Mouse (Mus musculus): ENCODE measurements around the gene Nanog.
A peak's percentile ranks its signal among the peaks of the same experiment; 100 is the strongest.
"Not testable (repeated sequence)": the region's sequence is repeated elsewhere in the genome, so short reads cannot be mapped to it uniquely, and the experiment has no call there.

The Nanog gene

DNA sequence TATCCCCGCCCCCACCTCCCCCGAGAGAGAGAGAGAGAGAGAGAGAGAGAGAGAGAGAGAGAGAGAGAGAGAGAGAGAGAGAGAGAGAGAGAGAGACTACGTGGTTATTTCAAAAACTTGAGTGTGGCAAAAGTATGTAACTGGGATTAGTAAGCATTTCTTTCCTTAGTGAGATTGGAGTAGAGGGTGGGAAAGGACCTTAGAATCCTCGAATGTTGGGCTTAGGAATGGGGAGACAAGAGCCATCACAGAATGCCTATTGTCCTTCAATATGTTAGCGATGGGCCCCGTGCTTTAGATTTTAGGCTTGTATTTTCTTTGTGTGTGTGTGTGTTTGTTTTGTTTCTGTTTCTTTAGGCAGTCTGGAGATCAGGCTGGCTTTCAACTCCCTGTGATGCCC, 4.0 kb upstream of the Nanog start:
- DNase-seq (ENCODE audit: low read depth): no peak

DNA sequence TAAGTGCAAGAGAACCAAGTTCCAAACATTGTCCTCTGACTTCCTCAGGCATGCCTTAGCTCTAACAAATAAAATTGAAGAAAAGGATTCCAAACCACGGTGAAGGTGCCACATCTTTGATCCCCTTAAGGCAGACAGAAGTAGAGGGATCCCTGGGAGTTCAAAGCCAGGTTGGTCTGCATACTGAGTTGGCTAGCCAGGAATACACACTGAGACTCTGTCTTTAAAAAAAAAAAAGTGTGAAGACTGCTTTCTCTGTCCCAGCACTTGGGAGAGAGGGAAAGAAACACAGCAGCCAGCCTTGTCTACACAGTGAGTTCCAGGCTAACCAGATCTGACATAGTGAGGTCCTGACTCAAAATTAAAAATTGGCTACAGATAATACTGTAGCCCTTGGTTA, 3.6 kb upstream of the Nanog start:
- DNase-seq (ENCODE audit: low read depth): no peak

DNA sequence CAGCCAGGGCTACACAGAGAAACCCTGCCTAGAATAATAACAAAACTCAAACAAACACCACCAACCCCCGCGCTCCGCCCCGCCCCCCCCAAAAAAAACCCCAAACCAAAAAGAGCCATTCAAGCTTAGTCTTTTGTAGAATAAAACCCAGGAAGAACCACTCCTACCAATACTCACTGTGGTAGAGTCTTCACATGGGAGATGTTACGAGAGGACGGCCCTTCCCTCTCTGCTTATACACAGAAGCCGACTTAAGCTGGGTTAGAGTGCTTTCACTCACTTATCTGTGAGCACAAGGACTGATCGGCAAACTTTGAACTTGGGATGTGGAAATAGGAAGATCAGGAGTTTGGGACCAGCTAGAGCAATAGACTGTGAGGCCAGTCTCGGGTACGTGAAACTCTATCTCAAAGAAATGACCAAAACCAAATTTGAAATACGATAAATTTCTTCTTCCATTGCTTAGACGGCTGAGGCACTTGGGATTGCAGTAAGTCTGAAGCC, 900 bp upstream of the Nanog start:
- no peak for DNase-seq (ENCODE audit: low read depth)

DNA sequence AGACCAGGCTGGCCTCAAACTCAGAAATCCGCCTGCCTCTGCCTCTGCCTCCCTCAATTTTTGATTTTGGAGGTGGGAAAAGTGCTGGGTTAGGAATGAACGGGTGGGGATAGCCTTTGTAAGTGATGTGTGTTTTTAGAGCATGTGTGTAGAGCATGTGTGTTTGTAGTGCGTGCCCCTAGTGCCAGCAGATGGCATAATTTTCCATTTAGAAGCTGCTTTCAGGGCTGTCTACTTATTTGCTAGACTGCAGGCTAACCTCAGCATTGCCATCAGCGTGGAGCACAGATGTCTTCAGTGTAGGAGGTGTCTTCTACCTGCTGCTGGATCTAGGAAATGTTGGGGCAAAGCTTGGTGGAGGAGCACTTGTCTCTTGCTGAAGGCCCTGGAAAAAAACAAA, 1.5 kb downstream of the Nanog start:
- DNase-seq (ENCODE audit: low read depth): no peak

DNA sequence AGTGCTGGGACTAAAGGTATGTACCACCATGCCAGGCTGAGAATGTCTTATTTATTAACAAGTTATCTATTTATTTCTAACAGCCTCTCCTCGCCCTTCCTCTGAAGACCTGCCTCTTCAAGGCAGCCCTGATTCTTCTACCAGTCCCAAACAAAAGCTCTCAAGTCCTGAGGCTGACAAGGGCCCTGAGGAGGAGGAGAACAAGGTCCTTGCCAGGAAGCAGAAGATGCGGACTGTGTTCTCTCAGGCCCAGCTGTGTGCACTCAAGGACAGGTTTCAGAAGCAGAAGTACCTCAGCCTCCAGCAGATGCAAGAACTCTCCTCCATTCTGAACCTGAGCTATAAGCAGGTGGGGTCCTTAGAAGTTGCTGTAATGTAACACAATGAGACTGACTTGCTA, 4.2 kb downstream of the Nanog start:
- DNase-seq (ENCODE audit: low read depth): no peak

DNA sequence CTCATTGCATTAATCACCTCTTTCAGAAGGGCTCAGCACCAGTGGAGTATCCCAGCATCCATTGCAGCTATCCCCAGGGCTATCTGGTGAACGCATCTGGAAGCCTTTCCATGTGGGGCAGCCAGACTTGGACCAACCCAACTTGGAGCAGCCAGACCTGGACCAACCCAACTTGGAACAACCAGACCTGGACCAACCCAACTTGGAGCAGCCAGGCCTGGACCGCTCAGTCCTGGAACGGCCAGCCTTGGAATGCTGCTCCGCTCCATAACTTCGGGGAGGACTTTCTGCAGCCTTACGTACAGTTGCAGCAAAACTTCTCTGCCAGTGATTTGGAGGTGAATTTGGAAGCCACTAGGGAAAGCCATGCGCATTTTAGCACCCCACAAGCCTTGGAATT, 5.8 kb downstream of the Nanog start:
- not testable (repeated sequence) for DNase-seq (ENCODE audit: low read depth)

DNA sequence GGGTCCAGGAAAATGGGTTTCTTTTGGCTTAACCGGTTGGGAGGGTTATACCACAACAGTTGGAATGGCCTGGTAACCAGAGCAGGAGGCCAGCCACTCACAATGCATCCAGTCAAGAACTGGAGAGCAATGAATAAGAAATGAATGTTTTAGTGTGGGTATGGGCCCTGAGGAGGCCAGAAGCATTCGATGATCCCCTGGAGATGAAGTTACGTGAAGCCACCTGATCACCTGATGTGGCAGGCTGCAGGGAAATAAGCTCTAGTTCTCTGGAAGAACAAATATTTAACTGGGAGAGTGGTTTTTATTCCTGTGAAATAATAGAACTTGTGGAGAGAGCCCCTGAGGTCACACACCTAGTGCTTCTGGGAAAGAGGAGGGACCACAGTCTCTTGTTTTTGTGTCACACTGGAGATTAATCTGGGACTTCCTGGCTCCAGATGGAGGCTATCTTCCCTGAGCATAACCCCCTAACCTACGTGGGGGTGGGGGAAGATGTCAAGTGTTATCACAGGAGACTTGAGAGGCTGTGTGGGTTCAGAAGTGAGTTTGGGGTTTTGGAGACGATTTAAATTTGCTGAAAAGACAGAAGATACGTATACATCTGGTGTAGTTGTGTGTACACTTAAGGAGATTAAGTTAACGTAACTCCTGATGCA, 7.5 kb downstream of the Nanog start:
- no peak for DNase-seq (ENCODE audit: low read depth)

DNA sequence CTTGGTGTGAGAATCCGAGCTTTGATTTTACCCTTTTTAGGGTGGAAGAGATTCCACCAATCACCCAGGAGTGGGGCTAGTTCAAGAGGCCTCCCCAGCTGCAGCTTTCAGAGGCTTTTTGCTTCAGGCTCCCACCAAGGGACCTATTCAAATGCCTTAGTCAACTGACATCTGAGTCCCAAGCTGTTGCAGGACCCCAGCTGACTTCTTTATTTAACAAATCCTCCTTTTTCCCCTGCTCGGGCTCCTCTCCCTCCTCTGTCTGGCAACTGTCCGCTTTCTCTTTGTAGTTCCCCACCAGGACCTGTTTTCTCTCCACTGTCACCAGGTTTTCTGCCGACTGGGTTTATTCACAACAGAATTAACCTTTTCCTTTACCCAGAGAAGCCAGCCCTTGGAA, 8.6 kb downstream of the Nanog start:
- DNase-seq (ENCODE audit: low read depth): no peak

DNA sequence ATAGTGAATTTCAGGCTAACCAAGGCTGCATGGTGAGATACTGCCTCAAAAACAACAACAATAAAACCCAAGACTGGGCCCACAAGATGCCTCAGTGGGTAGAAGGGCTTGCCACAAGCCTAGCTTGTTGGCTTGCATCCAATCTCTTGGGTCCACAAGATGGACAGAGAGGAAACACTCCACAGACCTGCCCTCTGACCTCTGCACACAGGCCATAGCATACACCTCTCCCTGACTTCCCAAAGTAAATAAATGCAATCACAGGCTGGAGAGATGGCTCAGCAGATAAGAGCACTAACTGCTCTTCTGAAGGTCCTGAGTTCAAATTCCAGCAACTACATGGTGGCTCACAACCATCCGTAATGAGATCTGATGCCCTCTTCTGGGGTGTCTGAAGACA, 10.9 kb downstream of the Nanog start:
- not testable (repeated sequence) for DNase-seq (ENCODE audit: low read depth)

DNA sequence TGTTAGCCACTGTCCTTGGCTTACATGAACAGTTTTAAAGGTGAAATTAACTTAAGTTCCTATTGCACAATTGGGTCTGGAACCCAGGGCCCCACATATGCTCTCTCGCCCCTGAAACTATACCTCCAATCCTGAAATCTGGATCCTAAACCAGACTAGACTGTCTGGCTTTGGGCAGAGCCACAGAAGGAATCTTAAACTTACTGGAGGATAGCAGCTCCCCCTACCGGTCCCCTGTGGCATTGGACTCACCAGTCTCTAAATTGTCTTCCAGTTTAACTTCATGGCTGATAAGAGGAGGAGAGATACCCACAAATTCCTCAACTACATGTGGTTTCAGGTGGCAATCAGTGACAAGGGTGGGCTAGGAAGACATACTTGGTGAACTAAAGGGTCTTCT, 12.7 kb downstream of the Nanog start:
- DNase-seq (ENCODE audit: low read depth): no peak

DNA sequence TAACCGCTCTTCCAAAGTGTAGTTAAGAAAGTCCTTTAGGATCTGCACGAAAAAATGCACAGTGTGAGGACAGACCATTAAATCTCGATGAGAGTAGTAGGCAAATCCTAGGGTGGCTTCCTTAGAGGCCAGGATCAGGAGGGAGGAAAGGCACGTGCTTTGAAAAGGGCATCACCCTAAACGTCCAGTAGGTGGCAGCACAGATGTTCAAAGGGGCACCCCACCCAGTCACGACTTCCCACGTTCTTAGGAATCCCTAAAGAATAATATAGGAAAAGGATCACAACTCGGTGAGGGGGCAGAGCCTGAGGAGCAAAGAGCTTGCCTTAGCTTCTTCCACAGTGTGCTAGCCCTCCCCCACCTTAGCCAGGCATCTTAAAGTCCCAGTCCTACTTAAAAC, 32.7 kb downstream of the Nanog start:
- DNase-seq (ENCODE audit: low read depth): peak; percentile 26

DNA sequence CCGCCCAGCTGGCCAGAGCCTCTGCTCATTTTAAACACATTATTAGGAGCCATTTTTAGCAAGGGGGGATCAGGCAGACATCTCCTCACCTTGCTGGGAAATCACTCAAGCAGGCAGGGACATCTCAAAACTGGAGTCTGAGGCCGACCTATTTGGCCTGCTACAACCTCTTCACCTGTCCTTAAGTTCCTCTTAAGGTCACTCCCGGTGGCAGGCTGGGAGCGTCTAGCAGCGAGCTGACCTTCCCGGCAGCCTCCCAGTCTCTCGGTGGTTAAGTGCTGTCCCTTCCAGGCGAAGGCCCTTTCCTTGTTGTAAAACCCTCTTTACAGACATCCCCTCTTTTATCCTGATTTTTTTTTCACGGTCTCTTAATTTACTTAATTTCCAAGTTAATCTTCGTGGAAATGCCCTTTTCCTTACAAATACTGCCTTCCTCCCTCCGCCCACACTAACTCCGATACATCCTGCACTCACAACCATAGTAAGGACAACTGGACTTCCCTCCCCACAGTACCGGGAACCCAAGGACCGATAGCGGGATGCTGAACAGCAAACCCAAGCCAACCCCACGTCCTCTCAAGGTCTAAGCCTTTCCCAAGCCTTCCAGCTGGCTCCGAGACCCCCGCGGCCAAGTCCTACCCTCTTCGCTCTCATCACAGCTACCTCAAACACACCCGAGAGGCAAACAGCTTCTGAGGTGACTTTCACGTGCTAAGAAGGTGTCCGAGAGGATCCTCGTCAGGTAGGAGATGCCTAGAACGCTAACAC, 34.4 kb downstream of the Nanog start:
- DNase-seq (ENCODE audit: low read depth): no peak

DNA sequence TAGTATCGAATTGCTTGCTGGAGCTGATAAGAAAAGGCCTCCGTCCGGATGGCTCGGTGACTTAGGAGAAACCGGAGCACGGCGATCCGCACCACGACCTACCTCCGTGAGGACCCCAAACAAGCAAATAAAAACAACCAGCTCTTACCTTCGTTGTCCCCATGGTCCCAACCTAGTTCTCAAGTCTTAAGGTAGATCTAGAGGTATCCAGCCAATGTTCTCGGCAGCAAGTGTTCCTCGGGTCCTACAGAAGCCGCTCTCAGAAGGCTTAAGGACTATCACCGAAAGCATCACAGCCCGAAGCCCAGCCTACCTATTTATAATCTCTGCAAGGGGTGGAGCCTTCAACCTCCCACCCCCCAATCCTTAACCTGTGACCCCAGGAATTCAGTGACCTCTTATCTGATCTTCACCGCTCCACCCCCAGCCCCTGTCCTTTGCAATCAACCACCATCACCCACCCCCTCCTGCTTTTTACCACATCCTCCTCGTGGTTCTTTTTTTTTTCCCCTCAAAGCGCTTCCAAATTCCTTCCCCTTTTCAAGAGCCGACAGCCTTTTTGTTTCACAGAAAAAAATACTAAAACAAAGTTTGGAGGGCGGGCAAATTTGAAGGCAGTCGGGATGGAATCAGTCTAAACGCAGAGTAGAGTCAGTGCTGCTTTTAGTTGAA, 35.1 kb downstream of the Nanog start:
- no peak for DNase-seq (ENCODE audit: low read depth)

DNA sequence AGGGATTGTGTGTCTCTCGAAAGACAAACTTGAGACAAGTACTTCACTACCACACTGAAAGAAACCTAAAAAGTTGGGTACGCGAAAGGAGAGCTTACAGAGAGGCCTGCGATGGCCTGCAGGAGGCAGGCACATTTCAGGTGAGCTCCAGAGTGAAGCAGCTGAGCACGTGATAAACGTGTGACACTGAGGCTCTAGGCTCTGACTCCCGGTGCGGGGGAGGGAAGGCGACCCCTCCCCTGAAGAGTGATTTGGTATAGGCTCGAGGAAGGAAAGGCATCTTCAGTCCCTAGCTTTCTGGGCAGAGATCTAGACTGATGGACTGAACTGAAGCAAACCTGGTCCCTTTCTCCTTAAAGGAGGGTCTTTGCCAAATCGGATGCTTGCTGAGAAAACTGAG, 36.1 kb downstream of the Nanog start:
- no peak for DNase-seq (ENCODE audit: low read depth)

DNA sequence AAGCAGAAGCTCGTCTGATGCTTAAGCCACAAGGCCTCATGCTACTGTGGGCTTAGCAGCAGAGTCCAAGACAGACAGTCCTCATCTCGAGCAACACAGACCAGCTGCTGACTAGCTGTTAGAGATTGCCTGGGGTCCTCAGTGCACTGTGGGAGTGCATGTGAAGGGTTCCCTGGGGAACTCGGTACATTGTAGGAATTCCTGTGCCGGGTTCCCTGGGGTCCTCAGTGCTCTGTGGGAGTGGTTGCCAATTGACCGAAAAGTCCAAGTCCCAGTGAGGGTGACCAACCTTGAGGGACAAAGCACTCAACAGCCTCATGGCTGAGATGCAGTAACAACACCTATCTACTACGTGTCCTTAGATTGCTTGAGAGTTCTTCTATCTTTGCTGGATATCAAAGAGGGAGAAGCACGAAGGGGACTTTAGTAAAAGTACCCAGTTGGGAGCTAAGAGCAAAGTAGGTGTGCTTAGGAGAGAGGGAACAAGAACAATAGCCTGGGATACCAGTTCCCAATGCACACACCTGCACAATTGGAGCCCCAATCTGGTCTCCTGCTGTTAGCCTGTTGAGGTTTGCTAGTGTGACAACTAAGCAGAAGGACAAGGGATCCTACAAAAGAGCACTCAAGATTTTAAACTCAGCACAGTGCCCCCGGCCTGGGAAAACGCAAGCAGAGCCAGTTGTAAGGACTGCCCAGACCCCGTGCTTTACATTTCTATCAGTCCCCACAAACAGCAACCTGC, 37.4 kb downstream of the Nanog start:
- no peak for DNase-seq (ENCODE audit: low read depth)

DNA sequence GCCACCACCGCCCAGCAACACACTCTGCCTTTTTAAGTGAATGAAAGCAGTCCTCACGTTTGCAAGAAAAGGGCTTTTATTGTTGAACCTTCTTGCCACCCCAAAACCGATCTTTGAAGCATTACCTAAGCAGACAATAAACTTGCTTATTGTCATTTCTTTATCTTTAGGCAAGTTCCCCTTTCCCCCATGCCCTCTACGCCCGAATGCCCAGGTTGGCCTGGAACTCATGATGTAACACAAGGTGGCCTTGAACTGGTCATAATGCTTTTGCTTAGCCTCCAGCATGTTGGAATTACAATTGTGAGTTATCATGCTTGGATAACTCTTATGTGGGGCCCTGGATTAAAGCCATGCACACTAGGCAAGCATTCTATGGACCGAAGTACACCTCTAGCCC, 43.3 kb downstream of the Nanog start:
- no peak for DNase-seq (ENCODE audit: low read depth)

DNA sequence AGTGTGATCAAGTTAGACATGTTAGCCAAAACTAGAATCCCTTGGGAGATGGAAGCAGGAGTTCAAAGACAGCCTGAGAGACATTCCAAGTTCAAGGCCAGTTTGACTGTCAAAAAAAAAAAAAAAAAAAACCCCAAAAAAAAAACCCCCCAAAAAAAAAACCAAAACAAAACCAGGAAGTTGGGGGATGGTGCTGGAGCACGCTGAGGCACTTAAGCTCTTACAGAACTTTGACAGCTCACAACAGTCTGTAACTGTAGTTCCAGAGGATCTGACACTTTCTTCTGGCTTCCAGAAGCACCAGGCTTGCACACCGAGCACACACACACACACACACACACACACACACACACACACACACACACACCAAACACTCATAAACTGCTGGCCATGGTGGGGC, 48.6 kb downstream of the Nanog start:
- no peak for DNase-seq (ENCODE audit: low read depth)

DNA sequence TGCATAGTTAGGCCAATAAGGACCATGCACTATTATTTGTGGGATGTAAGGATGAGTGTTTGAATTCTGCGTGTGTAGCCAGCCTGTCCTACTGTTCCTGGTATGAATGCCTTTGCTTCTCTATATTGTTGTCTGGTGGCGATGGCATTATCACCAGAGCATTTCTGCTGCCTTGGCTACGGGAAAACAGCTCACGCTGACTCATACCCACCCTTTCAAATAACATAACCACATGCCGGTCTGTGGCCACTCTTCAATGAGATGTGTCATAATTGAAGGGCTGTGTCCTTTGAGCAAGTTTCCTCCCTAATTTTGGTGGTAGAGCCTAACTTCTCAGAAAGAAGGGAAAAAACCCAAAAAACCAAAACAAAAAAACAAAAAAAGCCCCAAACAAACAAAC, 51.4 kb downstream of the Nanog start:
- DNase-seq (ENCODE audit: low read depth): peak; percentile 46

DNA sequence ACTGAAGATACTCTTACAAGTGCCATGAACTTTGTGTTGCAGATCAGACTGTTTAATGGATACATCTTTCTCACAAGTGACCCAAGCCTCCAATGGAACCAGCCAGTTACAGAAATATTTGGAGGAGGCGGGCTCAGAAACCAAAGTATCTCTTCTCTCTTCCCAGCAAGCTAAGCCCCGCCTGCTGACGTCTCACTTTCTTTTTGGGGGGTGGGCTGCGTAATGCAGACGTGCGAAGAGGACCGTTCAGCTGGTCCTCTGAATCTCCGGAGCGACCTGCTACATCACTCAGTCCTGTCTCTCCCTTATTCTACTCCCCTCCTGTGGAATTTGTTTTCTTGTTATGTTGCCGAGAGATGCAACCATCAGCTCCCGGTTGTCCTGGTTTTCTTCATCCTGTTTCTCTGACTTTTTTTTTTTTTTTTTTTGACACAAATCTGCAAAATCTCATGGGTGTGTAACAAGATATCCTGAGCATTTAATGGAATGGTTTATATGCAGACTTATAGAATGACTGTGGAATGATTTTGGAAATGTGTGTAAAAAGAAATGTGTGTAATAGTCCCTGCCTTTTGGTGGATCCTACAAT, 53.8 kb downstream of the Nanog start:
- DNase-seq (ENCODE audit: low read depth): no peak

DNA sequence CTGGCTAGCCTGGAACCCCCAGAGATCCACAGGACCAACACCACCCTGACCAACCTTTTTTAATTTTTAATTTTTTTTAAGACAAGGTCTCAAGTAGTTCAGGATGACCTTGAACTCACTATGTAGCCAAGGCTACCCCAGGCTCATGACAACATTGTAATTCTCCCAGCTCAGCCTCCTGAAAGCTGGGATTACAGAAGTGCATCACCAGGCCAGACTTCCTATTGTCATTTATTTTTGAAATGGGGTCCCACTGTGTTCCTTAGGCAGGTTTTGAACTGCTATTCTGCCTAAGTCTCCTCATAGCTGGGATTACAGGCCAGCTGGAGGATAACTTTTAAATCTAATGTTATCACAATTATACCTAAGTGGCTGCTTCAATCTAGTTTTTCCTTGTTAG, 54.6 kb downstream of the Nanog start:
- no peak for DNase-seq (ENCODE audit: low read depth)

DNA sequence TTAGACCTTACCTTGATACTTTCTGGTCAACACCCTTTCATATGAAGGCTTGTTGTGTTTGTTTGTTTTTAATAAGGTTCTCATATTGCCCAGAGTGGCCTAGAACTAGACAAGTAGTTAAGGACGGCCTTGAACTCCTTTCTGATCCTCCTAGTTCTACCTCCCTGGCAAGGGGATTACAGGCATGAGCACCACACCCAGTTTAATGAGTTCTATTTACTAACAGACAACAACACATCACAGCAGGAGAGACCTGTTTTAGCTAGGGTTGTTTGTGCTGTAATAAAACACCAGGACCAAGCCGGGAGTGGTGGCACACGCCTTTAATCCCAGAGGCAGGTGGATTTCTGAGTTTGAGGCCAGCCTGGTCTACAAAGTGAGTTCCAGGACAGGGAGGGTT, 55.2 kb downstream of the Nanog start:
- DNase-seq (ENCODE audit: low read depth): no peak
